Mouse (Mus musculus): ENCODE measurements around the gene Vps26c. TPM values are rescaled to one million over a fixed set of nuclear protein-coding genes. Genes with fewer than 3 reads are reported as not detected.

Gene Vps26c
- total RNA-seq, 2 experiments from 2014 or later = 28.2 to 30.9 TPM

Other genes with a start within 250 kb of the Vps26c start
- gene Hlcs, start 213.3 kb downstream of the Vps26c start, total RNA-seq (2021) = 1 to 10 TPM; 6.9 to 7.5 TPM
- gene Ripply3, start 198.4 kb downstream of the Vps26c start, total RNA-seq (2021) = 1 to 10 TPM; 4.7 to 5.1 TPM
- 100 to 1,000 TPM; 127 to 128 TPM for gene Ttc3, start 156.2 kb downstream of the Vps26c start, total RNA-seq (2021)
- gene Pigp, start 155.0 kb downstream of the Vps26c start, total RNA-seq (2021) = 10 to 100 TPM; 77.1 to 80.5 TPM
- gene Dyrk1a, start 43.2 kb upstream of the Vps26c start, total RNA-seq (2021) = 10 to 100 TPM; 86.2 to 99.2 TPM

All from heart, postnatal 10 days (tissue).